Mouse (Mus musculus): ENCODE data around the gene Peg3. TPM values are rescaled to one million over a fixed set of nuclear protein-coding genes. Genes with fewer than 3 reads are reported as not detected.

Gene Peg3
- polyA plus RNA-seq, 1 experiment from 2014 or later: 100 TPM

DNA sequence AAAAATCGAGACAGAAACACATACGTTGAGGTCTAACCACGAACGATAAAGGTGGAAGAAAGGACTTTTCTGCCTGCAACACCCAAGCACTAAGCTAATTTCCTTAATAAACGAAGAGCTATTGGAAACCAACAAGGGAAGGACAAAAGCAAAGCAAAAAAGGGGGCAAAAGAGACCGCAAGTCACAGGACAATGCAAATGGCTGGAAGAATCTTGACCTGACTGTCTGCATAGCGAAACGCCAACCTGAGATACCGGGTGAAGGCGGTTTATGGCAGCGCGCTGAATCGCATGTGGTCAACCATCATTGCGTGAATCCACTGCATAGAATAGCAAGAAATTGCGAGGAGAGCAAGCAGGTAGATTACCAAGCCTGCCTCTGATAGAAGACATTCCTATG is 570 bp upstream of the Peg3 start:
- Histone ChIP-seq H3K4me1 (replicated peaks; ENCODE audit: control insufficient read depth, insufficient read depth, low read length) (no peaks in the 10 kb centered on the region), H3K9ac (ENCODE audit: low read length) (peak overlapping the region; percentile 59), H3K27me3 (ENCODE audit: control insufficient read depth, insufficient read depth, low read length) (no peaks in the 10 kb centered on the region), H3K9me3 (ENCODE audit: control insufficient read depth, low read length) (peaks cover 23% of the 10 kb centered on the region), H3K36me3 (ENCODE audit: control insufficient read depth, insufficient read depth, low read length) (no peaks in the 10 kb centered on the region), H3K4me3 (ENCODE audit: low read depth, low read length) (peak overlapping the region; percentile 42), H3K27ac (ENCODE audit: low read depth, low read length) (no peak overlapping the region), H3K4me2 (ENCODE audit: low read depth, low read length, severe bottlenecking) (peak overlapping the region; percentile 63)
- DNase-seq (ENCODE audit: low spot score) (peak; percentile 59), ATAC-seq (replicated peaks; ENCODE audit: low FRiP score) (no peak)
- WGBS: 51% methylated on average over 15 of the region's 15 CpGs

GRCm38 (mm10) chr7:6729061-6729817 is 992 bp downstream of the Peg3 start:
- Histone ChIP-seq H3K27me3 (ENCODE audit: control insufficient read depth, insufficient read depth, low read length) (no peaks in the 10 kb centered on the region), H3K4me1 (replicated peaks; ENCODE audit: control insufficient read depth, insufficient read depth, low read length) (no peaks in the 10 kb centered on the region), H3K4me3 (ENCODE audit: low read depth, low read length) (peak overlapping the region; percentile 42), H3K27ac (ENCODE audit: low read depth, low read length) (peak overlapping the region; percentile 94), H3K4me2 (ENCODE audit: low read depth, low read length, severe bottlenecking) (peak overlapping the region; percentile 63), H3K9me3 (ENCODE audit: control insufficient read depth, low read length) (peaks cover 23% of the 10 kb centered on the region), H3K36me3 (ENCODE audit: control insufficient read depth, insufficient read depth, low read length) (no peaks in the 10 kb centered on the region), H3K9ac (ENCODE audit: low read length) (peak overlapping the region; percentile 71)
- WGBS: 51% methylated on average over 37 of the region's 37 CpGs
- peak; percentile 95 for DNase-seq (ENCODE audit: low spot score)
- ATAC-seq (replicated peaks; ENCODE audit: low FRiP score): peak; percentile 69

GRCm38 (mm10) chr7:6728263-6728931 is 1.8 kb downstream of the Peg3 start:
- H3K27me3 ChIP-seq (ENCODE audit: control insufficient read depth, insufficient read depth, low read length): no peaks in the 10 kb centered on the region
- ATAC-seq (replicated peaks; ENCODE audit: low FRiP score) (peak; percentile 86), DNase-seq (ENCODE audit: low spot score) (peak; percentile 93)
- peak overlapping the region; percentile 94; the same call in 1 of the 2 replicates for H3K27ac ChIP-seq (ENCODE audit: low read depth, low read length)
- WGBS: 47% methylated on average over 19 of the region's 19 CpGs
- peak overlapping the region; percentile 35; the same call in 1 of the 2 replicates for H3K9ac ChIP-seq (ENCODE audit: low read length)
- peaks cover 23% of the 10 kb centered on the region for H3K9me3 ChIP-seq (ENCODE audit: control insufficient read depth, low read length)
- H3K4me1 ChIP-seq (replicated peaks; ENCODE audit: control insufficient read depth, insufficient read depth, low read length): no peaks in the 10 kb centered on the region
- H3K4me3 ChIP-seq (ENCODE audit: low read depth, low read length): peak overlapping the region; percentile 42
- H3K4me2 ChIP-seq (ENCODE audit: low read depth, low read length, severe bottlenecking): peak overlapping the region; percentile 46; the same call in 1 of the 2 replicates
- no peaks in the 10 kb centered on the region for H3K36me3 ChIP-seq (ENCODE audit: control insufficient read depth, insufficient read depth, low read length)

DNA sequence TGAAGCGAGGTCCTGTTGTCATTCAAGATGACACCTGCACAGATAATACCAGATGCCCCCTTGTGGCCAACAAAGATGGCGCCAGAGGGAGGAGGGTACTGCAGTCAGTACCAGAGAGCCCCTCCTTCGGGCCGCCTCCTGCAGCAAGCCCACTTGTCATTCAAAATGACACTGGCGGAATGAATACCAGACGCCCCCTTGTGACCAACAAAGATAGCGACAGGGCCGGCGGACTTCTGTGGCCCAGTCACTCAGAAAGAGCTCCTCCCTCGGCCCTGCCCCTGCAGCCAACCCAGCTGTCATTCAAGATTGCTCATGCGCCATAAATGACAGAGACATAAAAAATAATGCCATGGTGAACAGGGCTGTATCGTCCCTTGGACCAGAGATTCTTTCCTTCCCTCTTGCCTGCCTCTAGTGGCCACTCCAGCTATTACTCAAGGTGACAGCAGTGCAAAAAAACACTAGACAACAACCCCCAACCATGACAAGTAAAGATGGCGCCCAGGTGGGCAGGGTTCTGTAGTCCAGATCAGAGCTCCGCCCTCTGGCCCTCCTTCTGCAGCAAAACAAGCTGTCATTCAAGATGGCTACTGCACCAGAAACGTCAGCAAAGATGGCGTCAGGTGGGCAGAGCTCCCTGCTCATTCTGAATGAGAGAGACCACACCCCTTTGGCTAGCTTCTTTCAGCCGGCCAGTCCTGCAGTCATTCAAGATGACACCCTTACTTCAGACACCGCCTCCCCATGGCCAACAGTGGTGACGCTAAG is 2.7 kb downstream of the Peg3 start:
- Histone ChIP-seq H3K27me3 (ENCODE audit: control insufficient read depth, insufficient read depth, low read length) (no peaks in the 10 kb centered on the region), H3K9ac (ENCODE audit: low read length) (peak overlapping the region; percentile 35; the same call in 1 of the 2 replicates), H3K4me1 (replicated peaks; ENCODE audit: control insufficient read depth, insufficient read depth, low read length) (no peaks in the 10 kb centered on the region), H3K36me3 (ENCODE audit: control insufficient read depth, insufficient read depth, low read length) (no peaks in the 10 kb centered on the region), H3K9me3 (ENCODE audit: control insufficient read depth, low read length) (peaks cover 23% of the 10 kb centered on the region), H3K4me3 (ENCODE audit: low read depth, low read length) (peak overlapping the region; percentile 42), H3K27ac (ENCODE audit: low read depth, low read length) (peak overlapping the region; percentile 70; the same call in 1 of the 2 replicates), H3K4me2 (ENCODE audit: low read depth, low read length, severe bottlenecking) (peak overlapping the region; percentile 42)
- WGBS: 43% methylated on average over 19 of the region's 19 CpGs
- peak; percentile 50 for ATAC-seq (replicated peaks; ENCODE audit: low FRiP score)
- peak; percentile 89 for DNase-seq (ENCODE audit: low spot score)

DNA sequence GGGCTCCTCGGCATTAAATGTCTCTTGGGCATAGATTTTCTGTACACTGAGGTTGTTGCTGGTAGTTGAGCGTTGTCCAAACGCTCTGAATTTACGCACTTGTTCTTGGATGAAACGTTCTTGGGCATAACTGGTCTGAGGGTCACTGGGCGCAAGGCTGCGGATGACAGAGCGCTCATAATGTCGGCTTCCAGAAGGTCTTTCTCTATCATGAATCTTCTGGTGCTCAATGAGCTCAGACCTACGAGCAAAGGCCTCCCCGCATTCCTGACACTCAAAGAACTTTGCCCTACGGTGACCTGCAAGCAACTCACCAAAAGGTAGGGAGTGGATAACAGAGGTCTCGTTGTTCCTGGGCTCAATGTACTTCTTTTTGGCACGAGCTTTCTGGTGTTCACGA is 20.8 kb downstream of the Peg3 start:
- Histone ChIP-seq H3K4me1 (replicated peaks; ENCODE audit: control insufficient read depth, insufficient read depth, low read length) (no peaks in the 10 kb centered on the region), H3K4me2 (ENCODE audit: low read depth, low read length, severe bottlenecking) (no peak overlapping the region), H3K9me3 (ENCODE audit: control insufficient read depth, low read length) (no peaks in the 10 kb centered on the region; the same call in 1 of the 2 replicates), H3K36me3 (ENCODE audit: control insufficient read depth, insufficient read depth, low read length) (peaks cover 3% of the 10 kb centered on the region; the same call in 1 of the 2 replicates), H3K4me3 (ENCODE audit: low read depth, low read length) (no peak overlapping the region), H3K27ac (ENCODE audit: low read depth, low read length) (no peak overlapping the region), H3K9ac (ENCODE audit: low read length) (no peak overlapping the region), H3K27me3 (ENCODE audit: control insufficient read depth, insufficient read depth, low read length) (no peaks in the 10 kb centered on the region)
- DNase-seq (ENCODE audit: low spot score) (no peak), ATAC-seq (replicated peaks; ENCODE audit: low FRiP score) (no peak)
- 90% methylated on average over 15 of the region's 15 CpGs for WGBS

- DNase-seq (ENCODE audit: low spot score): peak; percentile 11
- H3K36me3 ChIP-seq (ENCODE audit: control insufficient read depth, insufficient read depth, low read length): peaks cover 3% of the 10 kb centered on the region; the same call in 1 of the 2 replicates
- no peaks in the 10 kb centered on the region for H3K27me3 ChIP-seq (ENCODE audit: control insufficient read depth, insufficient read depth, low read length)
- no peak overlapping the region for H3K27ac ChIP-seq (ENCODE audit: low read depth, low read length)
- H3K4me3 ChIP-seq (ENCODE audit: low read depth, low read length): no peak overlapping the region
- 88% methylated on average over 17 of the region's 17 CpGs for WGBS
- H3K4me2 ChIP-seq (ENCODE audit: low read depth, low read length, severe bottlenecking): no peak overlapping the region
- no peak overlapping the region for H3K9ac ChIP-seq (ENCODE audit: low read length)
- no peaks in the 10 kb centered on the region for H3K4me1 ChIP-seq (replicated peaks; ENCODE audit: control insufficient read depth, insufficient read depth, low read length)
- no peak for ATAC-seq (replicated peaks; ENCODE audit: low FRiP score)
- no peaks in the 10 kb centered on the region; the same call in 1 of the 2 replicates for H3K9me3 ChIP-seq (ENCODE audit: control insufficient read depth, low read length)
Observed at GRCm38 (mm10) chr7:6708451-6709180, 21.6 kb downstream of the Peg3 start.

DNA sequence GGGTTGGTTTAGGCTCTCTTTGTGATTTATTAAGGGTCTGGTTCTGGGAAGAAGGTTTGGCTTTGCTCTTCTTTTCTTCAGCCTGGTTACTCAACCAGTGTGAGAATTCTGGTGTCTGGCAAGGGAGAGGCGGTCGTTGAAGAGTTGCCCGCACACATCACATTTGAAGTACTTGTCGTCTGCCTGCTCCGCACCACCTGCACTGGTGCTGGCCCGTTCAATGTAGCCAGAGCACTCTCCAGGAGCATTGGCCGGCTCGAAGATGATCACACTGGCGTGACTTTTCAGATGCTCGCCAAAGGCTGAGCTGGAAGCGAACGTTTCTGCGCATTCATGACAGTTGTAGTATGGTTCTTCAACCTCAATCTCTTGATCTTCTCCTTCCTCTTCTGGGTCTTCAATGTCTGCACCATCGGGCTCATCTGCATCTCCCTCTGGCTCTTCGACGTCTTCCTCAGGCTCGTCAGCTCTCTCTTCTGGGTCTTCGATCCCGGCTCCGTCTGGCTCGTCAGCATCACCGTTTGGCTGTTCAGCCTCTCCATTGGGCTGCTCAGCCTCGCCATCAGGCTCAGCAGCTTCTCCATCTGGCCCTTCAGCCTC is 22.7 kb downstream of the Peg3 start:
- Histone ChIP-seq H3K4me3 (ENCODE audit: low read depth, low read length) (no peak overlapping the region), H3K27ac (ENCODE audit: low read depth, low read length) (no peak overlapping the region), H3K4me1 (replicated peaks; ENCODE audit: control insufficient read depth, insufficient read depth, low read length) (no peaks in the 10 kb centered on the region), H3K27me3 (ENCODE audit: control insufficient read depth, insufficient read depth, low read length) (no peaks in the 10 kb centered on the region), H3K36me3 (ENCODE audit: control insufficient read depth, insufficient read depth, low read length) (peaks cover 3% of the 10 kb centered on the region; the same call in 1 of the 2 replicates), H3K9ac (ENCODE audit: low read length) (no peak overlapping the region), H3K9me3 (ENCODE audit: control insufficient read depth, low read length) (no peaks in the 10 kb centered on the region; the same call in 1 of the 2 replicates), H3K4me2 (ENCODE audit: low read depth, low read length, severe bottlenecking) (no peak overlapping the region)
- ATAC-seq (replicated peaks; ENCODE audit: low FRiP score): no peak
- 95% methylated on average over 23 of the region's 23 CpGs for WGBS
- peak; percentile 42 for DNase-seq (ENCODE audit: low spot score)
